Mouse (Mus musculus): ENCODE results near the gene Rnf157. TPM values are rescaled to one million over a fixed set of nuclear protein-coding genes. Genes with fewer than 3 reads are reported as not detected.
A peak's percentile ranks its signal among the peaks of the same experiment; 100 is the strongest.

Rnf157 gene
- polyA plus RNA-seq, 1 experiment, result 7.2 TPM

GRCm38 (mm10) chr11:116318719-116319659 is 93.8 kb downstream of the Rnf157 start:
- H3K27ac ChIP-seq (ENCODE audit: control insufficient read depth, insufficient read depth, low read depth, low read length), result no peak overlapping the region

GRCm38 (mm10) chr11:116312359-116312758 is 100.5 kb downstream of the Rnf157 start:
- Histone ChIP-seq H3K27ac (ENCODE audit: control insufficient read depth, insufficient read depth, low read depth, low read length) (no peak overlapping the region), H3K27me3 (ENCODE audit: control insufficient read depth, insufficient read depth, low read length) (no peaks in the 10 kb centered on the region), H3K36me3 (ENCODE audit: control insufficient read depth, insufficient read depth, low read length) (no peaks in the 10 kb centered on the region), H3K4me1 (ENCODE audit: control insufficient read depth, insufficient read depth, low read length) (peaks cover 5% of the 10 kb centered on the region), H3K4me3 (ENCODE audit: control insufficient read depth, low read depth, low read length) (no peak overlapping the region)
- TF ChIP-seq CTCF (IDR thresholded peaks at IDR 0.05; ENCODE audit: control insufficient read depth, insufficient read depth, insufficient replicate concordance, low read depth, low read length), result no peak
- no peak for TF ChIP-seq POLR2A (IDR thresholded peaks at IDR 0.05; ENCODE audit: control insufficient read depth, low read depth, low read length)

More at GRCm38 (mm10) chr11:116318719-116319659, 93.8 kb downstream of the Rnf157 start:
- TF ChIP-seq CTCF (IDR thresholded peaks at IDR 0.05; ENCODE audit: control insufficient read depth, insufficient read depth, insufficient replicate concordance, low read depth, low read length) (peak; percentile 92), POLR2A (IDR thresholded peaks at IDR 0.05; ENCODE audit: control insufficient read depth, low read depth, low read length) (no peak)
- Histone ChIP-seq H3K4me3 (ENCODE audit: control insufficient read depth, low read depth, low read length) (peak overlapping the region; percentile 47), H3K36me3 (ENCODE audit: control insufficient read depth, insufficient read depth, low read length) (no peaks in the 10 kb centered on the region), H3K4me1 (ENCODE audit: control insufficient read depth, insufficient read depth, low read length) (peaks cover 7% of the 10 kb centered on the region), H3K27me3 (ENCODE audit: control insufficient read depth, insufficient read depth, low read length) (no peaks in the 10 kb centered on the region)

DNA sequence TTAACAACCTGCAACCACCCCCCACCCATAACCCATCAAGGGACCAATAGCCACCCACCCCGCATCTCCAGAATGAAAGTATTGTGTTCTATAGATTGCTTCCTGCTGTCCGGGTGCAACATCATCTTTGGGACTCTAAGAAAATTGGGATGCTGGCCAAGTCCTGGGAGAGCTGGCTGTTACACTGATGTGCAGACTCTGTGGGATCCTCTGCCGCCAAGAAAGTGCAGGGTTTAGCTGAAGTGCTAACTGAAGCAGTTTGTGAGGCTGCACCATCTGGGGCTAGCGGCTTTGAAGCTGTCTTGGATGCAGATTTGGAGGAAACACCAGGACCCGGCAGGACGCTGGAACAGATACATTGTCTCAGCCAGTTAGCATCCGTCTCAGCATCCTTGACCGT is 101.7 kb downstream of the Rnf157 start:
- no peaks in the 10 kb centered on the region for H3K27me3 ChIP-seq (ENCODE audit: control insufficient read depth, insufficient read depth, low read length)
- peaks cover 8% of the 10 kb centered on the region for H3K4me1 ChIP-seq (ENCODE audit: control insufficient read depth, insufficient read depth, low read length)
- H3K36me3 ChIP-seq (ENCODE audit: control insufficient read depth, insufficient read depth, low read length), result no peaks in the 10 kb centered on the region
- H3K27ac ChIP-seq (ENCODE audit: control insufficient read depth, insufficient read depth, low read depth, low read length), result no peak overlapping the region
- H3K4me3 ChIP-seq (ENCODE audit: control insufficient read depth, low read depth, low read length), result no peak overlapping the region
- TF ChIP-seq POLR2A (IDR thresholded peaks at IDR 0.05; ENCODE audit: control insufficient read depth, low read depth, low read length) (no peak), CTCF (IDR thresholded peaks at IDR 0.05; ENCODE audit: control insufficient read depth, insufficient read depth, insufficient replicate concordance, low read depth, low read length) (no peak)

- TF ChIP-seq CTCF (IDR thresholded peaks at IDR 0.05; ENCODE audit: control insufficient read depth, insufficient read depth, insufficient replicate concordance, low read depth, low read length) (no peak), POLR2A (IDR thresholded peaks at IDR 0.05; ENCODE audit: control insufficient read depth, low read depth, low read length) (no peak)
- H3K4me3 ChIP-seq (ENCODE audit: control insufficient read depth, low read depth, low read length), result no peak overlapping the region
- peaks cover 12% of the 10 kb centered on the region for H3K4me1 ChIP-seq (ENCODE audit: control insufficient read depth, insufficient read depth, low read length)
- H3K36me3 ChIP-seq (ENCODE audit: control insufficient read depth, insufficient read depth, low read length), result peaks cover under 1% of the 10 kb centered on the region
- H3K27me3 ChIP-seq (ENCODE audit: control insufficient read depth, insufficient read depth, low read length), result no peaks in the 10 kb centered on the region
- H3K27ac ChIP-seq (ENCODE audit: control insufficient read depth, insufficient read depth, low read depth, low read length), result no peak overlapping the region
These were observed 103.2 kb downstream of the Rnf157 start for GRCm38 (mm10) chr11:116309601-116310000.

GRCm38 (mm10) chr11:116307762-116308531 is 104.9 kb downstream of the Rnf157 start:
- no peaks in the 10 kb centered on the region for H3K27me3 ChIP-seq (ENCODE audit: control insufficient read depth, insufficient read depth, low read length)
- peak overlapping the region; percentile 78 for H3K27ac ChIP-seq (ENCODE audit: control insufficient read depth, insufficient read depth, low read depth, low read length)
- H3K36me3 ChIP-seq (ENCODE audit: control insufficient read depth, insufficient read depth, low read length), result peaks cover 2% of the 10 kb centered on the region
- peaks cover 12% of the 10 kb centered on the region for H3K4me1 ChIP-seq (ENCODE audit: control insufficient read depth, insufficient read depth, low read length)
- TF ChIP-seq CTCF (IDR thresholded peaks at IDR 0.05; ENCODE audit: control insufficient read depth, insufficient read depth, insufficient replicate concordance, low read depth, low read length) (no peak), POLR2A (IDR thresholded peaks at IDR 0.05; ENCODE audit: control insufficient read depth, low read depth, low read length) (peak; percentile 52; the same call in 1 of the 2 replicates)
- peak overlapping the region; percentile 94 for H3K4me3 ChIP-seq (ENCODE audit: control insufficient read depth, low read depth, low read length)

- peaks cover 2% of the 10 kb centered on the region for H3K36me3 ChIP-seq (ENCODE audit: control insufficient read depth, insufficient read depth, low read length)
- H3K4me3 ChIP-seq (ENCODE audit: control insufficient read depth, low read depth, low read length), result peak within 1 kb of the TSS; percentile 94
- TF ChIP-seq POLR2A (IDR thresholded peaks at IDR 0.05; ENCODE audit: control insufficient read depth, low read depth, low read length), result no peak
- no peak for TF ChIP-seq CTCF (IDR thresholded peaks at IDR 0.05; ENCODE audit: control insufficient read depth, insufficient read depth, insufficient replicate concordance, low read depth, low read length)
- no peaks in the 10 kb centered on the region for H3K27me3 ChIP-seq (ENCODE audit: control insufficient read depth, insufficient read depth, low read length)
- H3K4me1 ChIP-seq (ENCODE audit: control insufficient read depth, insufficient read depth, low read length), result peaks cover 12% of the 10 kb centered on the region
- peak within 1 kb of the TSS; percentile 78 for H3K27ac ChIP-seq (ENCODE audit: control insufficient read depth, insufficient read depth, low read depth, low read length)
These were observed 105.7 kb downstream of the Rnf157 start, which contains the start of gene Exoc7 for GRCm38 (mm10) chr11:116307019-116307725. Exoc7 (minus strand) TSS chr11:116307233.
